Mouse (Mus musculus) lung, postnatal 36 days (tissue): ENCODE measurements at regions not wholly inside any gene's neighbourhood (a gene's known extent, or its start where the extent isn't known, plus 50 kb on each side); places are given as distances from the start of the nearest gene placed in this dataset.
"Not testable (repeated sequence)": the region's sequence is repeated elsewhere in the genome, so short reads cannot be mapped to it uniquely, and the experiment has no call there.

Experiments used
- DNase-seq: peaks from one replicate; pipeline ENCODE4 v3.0.0; 2022; ENCODE audit warnings: mixed read lengths

DNA sequence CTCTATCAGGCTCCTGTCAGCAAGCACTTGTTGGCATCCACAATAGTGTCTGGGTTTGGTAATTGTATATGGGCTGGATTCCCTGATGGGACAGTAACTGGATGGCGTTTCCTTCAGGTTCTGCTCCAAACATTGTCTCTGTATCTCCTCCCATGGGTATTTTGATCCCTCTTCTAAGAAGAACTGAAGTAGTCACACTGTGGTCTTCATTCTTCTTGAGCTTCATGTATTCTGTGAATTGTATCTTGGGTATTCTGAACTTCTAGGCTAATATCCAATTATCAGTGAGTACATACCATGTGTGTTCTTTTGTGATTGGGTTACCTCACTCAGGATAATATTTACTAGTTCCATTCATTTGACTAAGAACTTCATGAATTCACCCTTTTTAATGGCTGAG, 119.2 kb upstream of the Gm21119 start:
- DNase-seq: not testable (repeated sequence)

DNA sequence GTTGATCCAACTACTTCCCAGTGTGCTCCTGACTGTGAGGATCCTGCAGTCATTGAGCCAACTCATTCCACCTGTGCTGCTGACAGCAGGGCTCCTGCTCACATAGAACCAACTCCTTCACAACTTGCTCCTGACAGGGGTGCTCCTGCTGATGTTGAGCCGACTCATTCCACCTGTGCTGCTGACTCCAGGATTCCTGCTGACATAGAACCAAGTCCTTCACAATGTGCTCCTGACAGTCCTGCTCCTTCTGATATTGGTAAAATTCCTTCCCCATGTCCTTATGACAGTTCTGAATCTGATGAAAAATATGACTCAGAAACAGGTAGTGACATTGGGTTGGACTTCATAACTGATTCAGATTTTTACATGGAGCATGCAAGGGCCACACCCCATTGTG, 100.8 kb upstream of the Gm21119 start:
- DNase-seq: not testable (repeated sequence)

DNA sequence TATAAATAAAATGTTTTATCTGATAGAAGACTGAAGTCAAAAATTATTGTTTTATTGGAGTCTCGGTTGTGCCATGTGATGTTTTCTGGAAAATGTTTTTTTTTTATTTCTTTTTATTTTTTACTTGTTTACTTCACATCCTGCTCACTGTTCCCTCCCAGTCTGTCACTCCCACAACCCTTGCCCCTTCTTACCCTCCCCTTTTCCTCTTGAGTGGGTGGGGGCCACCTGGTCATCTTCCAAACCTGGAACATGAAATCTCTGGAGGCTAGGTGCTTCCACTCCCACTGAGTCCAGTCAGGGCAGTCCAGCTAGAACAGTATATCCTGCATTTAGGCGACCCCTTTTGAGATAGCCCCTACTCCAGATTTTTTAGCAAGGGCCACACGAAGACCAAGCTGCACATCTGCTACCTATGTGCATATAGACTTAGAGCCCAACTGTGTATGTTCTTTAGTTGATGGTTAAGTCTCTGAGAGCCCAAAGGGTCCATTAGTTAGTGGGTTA, 98.3 kb upstream of the Gm21119 start:
- DNase-seq: not testable (repeated sequence)

DNA sequence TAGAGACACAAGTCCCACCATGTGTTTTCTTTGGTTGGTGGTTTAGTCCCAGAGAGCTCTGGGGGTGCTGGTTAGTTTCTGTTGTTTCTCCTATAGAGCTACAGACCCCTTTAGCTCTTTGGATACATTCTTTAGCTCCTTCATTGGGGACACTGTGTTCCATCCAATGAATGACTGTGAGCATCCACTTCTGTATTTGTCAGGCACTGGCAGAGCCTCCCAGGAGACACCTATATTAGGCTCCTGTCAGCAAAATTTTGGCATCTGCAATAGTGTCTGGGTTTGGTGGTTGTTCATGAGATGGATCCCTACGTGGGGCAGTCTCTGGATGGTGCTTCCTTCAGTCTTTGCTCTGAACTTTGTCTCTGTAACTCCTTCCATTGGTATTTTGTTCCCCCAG, 97.2 kb upstream of the Gm21119 start:
- not testable (repeated sequence) for DNase-seq

DNA sequence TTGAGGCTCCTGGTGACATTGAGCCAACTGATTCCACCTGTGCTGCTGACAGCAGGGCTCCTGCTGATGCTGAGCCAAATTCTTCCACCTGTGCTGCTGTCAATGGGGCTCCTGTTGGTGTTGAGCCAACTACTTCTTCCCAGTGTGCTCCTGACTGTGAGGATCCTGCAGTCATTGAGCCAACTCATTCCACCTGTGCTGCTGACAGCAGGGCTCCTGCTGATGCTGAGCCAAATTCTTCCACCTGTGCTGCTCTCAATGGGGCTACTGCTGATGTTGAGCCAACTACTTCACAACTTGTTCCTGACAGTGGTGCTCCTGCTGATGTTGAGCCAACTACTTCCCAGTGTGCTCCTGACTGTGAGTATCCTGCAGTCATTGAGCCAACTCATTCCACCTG, 90.2 kb upstream of the Gm21119 start:
- peak; percentile 40 for DNase-seq

DNA sequence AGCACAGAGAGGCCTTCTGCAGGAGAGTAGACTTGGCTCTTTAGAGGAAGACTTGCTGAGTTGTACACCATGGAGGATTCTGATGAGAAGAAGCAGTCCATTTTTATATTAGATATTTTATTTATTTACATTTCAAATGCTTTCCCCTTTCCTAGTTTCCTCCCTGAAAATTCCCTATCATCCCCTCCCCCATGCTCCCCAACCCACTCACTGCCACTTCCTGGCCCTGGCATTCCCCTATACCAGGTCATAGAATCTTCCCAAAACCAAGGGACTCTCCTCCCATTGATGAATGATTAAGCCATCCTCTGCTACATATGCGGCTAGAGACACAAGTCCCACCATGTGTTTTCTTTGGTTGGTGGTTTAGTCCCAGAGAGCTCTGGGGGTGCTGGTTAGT, 85.7 kb upstream of the Gm21119 start:
- DNase-seq: not testable (repeated sequence)

DNA sequence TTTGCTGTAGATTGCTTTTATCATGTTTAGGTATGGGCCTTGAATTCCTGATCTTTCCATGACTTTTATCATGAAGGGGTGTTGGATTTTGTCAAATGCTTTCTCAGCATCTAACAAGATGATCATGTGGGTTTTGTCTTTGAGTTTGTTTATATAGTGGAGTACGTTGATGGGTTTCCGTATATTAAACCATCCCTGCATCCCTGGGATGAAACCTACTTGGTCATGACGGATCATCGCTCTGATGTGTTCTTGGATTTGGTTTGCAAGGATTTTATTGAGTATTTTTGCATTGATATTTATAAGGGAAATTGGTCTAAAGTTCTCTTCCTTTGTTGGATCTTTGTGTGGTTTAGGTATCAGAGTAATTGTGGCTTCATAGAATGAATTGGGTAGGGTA, 75.7 kb upstream of the Gm21119 start:
- not testable (repeated sequence) for DNase-seq

DNA sequence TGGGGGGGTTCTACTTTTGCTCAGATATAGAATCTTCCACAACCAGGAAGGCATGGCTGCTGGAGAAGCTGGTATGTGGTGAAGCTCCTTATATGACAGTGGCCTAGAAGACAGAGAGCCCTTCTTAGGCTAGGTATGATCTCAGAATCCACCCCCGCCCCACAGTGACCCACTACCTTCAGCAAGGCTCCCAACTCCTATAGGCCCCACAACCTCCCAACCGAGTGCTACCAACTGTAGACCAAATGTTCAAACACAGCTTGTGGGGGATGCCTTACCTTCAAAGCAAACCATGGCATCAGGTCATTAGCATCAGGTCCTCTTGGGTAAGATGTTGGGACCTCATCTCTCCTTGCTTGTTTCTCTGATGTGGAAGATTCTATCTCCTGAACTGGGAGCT, 70.6 kb upstream of the Gm21119 start:
- not testable (repeated sequence) for DNase-seq

DNA sequence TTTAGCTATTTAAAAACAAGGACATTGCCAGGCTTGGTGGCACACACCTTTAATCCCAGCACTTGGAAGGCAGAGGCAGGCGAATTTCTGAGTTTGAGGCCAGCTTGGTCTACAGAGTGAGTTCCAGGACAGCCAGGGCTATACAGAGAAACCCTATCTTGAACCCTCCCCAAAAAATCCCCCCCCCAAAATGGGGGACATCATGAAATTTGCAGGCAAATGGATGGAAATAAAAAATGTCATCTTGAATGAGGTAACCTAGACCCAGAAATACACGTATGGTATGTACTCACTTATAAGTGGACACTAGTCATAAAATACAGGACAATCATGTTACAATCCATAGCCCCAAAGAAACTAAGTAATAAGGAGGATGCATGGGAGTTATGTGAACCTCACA, 69.4 kb upstream of the Gm21119 start:
- DNase-seq: not testable (repeated sequence)

DNA sequence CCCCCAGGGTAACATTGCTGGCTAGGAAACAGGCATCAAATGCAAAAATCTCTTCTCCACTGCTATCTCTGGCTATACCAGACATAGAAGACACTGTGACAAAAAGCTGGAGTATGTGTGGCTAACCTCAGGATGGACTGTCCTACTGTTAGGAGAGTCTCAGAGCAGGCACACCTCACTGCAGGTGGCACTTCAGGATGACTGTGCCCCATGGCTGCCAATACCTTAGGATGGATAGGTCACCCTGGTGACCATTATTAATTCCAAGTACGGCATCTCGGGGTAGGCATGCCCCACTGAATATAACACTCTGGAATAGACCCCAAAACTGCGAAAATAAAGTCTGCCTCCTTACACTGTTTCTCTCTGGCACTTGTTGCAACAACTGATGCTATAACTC, 68.3 kb upstream of the Gm21119 start:
- DNase-seq: not testable (repeated sequence)

DNA sequence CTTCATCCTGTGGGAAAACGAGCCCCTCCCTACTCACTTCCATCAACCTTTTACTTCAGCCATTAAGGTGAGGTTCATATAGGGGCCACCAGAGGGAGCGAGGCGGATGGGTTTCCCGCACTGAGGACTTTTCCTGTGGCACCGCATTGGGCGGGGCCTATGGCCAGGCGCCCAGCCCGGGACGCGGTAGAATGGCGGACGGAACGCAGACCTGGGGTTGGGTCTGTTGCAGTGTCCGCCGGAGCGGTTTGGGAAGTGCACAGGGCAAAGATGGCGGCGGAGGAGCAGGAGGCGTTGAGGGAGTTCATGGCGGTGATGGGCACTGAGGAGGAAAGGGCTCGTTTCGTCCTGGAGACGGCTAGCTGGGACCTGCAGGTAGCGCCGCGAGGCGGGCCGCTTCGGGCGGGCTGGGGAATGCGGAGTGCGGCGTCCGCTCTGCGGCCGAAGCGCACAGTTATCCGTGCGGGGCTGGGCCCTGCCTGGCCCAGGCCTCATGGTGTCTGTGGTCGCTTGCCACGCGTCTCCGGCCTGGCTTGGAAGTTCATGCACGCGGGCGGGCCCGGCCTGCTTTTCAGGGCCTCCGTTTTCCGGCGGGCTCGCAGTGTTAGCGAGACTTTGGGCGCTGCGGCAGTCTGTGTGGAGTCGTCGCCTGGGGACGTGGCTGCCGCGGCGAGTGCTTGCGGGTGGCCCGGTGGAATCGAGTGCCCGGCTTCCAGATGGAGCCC, 64.5 kb upstream of the Gm21119 start:
- DNase-seq: peak; percentile 93

DNA sequence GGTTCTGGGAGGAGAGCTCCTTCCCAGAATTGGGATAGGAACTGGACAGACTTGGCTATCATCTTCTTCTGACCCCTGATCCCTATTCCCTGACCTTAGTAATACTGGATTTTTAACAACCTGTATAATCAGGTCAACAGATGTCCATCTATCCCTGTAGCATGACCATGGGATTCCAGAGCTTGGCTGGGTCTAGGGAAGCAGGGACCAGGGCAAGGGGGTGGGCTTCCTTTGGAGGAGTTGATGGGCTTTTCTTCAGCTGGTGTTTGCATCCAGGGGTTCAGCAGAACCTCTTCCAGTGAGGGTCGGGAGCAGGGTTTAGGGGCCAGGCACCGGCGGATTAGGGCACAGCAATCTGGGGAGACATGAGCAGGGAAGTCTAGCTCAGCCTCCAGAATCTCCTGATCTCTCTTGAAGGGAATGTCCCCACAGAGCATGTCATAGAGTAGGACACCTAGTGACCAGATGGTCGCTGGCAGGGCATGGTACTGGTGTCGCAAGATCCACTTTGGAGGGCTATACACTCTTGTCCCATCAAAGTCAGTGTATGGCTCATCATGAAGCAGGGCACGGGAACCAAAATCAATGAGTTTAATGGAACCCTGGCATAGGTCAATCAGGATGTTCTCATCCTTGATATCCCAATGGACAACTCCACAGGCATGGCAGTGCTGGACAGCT, 58.1 kb upstream of the Gm21119 start:
- DNase-seq: not testable (repeated sequence)

DNA sequence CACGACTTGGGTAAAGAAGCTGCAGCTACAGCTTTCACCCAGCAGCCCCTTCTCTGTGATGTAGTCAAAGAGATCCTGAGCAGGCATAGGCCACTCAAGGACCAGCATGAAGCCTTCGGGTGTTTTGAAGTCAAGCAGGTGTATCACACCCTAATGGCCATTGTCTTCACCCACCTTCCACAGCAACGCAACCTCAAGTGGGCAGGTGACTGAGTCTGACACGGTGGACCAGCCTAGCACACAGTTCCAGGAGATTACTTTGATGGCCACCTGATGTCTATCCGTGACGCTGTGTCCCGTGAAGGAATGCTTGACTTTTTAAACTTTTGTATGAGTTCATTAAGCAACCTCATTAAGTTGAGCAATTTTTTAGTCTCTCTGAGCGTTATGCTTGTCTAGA, 57.5 kb upstream of the Gm21119 start:
- DNase-seq: not testable (repeated sequence)

DNA sequence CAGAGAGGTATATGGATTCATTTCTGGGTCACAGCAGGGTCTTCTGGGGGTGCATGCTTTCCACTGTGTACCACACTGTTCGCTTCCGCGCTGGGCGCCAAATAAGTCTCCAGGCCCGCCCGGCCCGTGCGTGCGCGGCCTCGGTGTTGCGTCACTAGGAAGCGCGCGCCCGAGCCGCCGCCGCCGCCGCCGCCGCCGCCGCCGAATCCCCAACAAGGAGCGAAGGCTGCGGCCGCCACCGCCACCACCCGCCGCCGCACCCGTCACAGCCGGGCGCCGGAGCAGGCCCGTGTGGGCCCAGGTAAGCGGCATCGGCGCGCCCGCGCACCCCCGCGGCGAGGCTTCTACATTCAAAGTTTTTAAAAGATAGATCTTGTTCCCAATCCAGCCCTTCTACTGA, 57.1 kb upstream of the Gm21119 start:
- DNase-seq: peak; percentile 56
